Mouse (Mus musculus) hindbrain, embryonic 14.5 days (tissue): ENCODE measurements at regions not wholly inside any gene's neighbourhood (a gene's known extent, or its start where the extent isn't known, plus 50 kb on each side); places are given as distances from the start of the nearest gene placed in this dataset.

Experiments used
- ATAC-seq: fragments of 200-750 bp; cut with Nextera tagmentation; 2 replicates; pipeline ENCODE4 v1.8.0; 2017; ENCODE audit warnings: moderate number of reproducible peaks, mild to moderate bottlenecking, moderate TSS enrichment, moderate library complexity; ENCODE audit not compliant: low FRiP score
- DNase-seq: peaks from one replicate; pipeline ENCODE4 v3.0.0-alpha.2; 2015; ENCODE audit warnings: low spot score
- H3K27ac ChIP-seq: fragments of 300-500 bp; sonication (generic); 2 replicates; pipeline ENCODE4 v1.5.1; 2014; ENCODE audit warnings: mild to moderate bottlenecking, moderate library complexity
- H3K27me3 ChIP-seq: fragments of 300-500 bp; sonication (generic); 2 replicates; pipeline ENCODE4 v1.6.1; 2014; ENCODE audit warnings: mild to moderate bottlenecking, low read length, mixed read lengths; ENCODE audit not compliant: control insufficient read depth, insufficient read depth
- H3K36me3 ChIP-seq: fragments of 300-500 bp; sonication (generic); replicated peaks from 2 replicates; pipeline ENCODE4 v1.6.1; 2014; ENCODE audit not compliant: control insufficient read depth, insufficient read depth
- H3K4me1 ChIP-seq: fragments of 300-500 bp; sonication (generic); replicated peaks from 2 replicates; pipeline ENCODE4 v1.6.1; 2014; ENCODE audit warnings: antibody characterized with exemption, low read length, mixed read lengths; ENCODE audit not compliant: control insufficient read depth, insufficient read depth
- H3K4me2 ChIP-seq: fragments of 300-500 bp; sonication (generic); replicated peaks from 2 replicates; pipeline ENCODE4 v1.6.1; 2014; ENCODE audit warnings: mild to moderate bottlenecking, moderate library complexity
- H3K4me3 ChIP-seq: fragments of 300-500 bp; sonication (generic); replicated peaks from 2 replicates; pipeline ENCODE4 v1.5.1; 2014; ENCODE audit warnings: mild to moderate bottlenecking, low read length
- H3K9ac ChIP-seq: fragments of 300-500 bp; sonication (generic); 2 replicates; pipeline ENCODE4 v1.6.1; 2014
- H3K9me3 ChIP-seq: fragments of 300-500 bp; sonication (generic); 2 replicates; pipeline ENCODE4 v1.6.1; 2016; ENCODE audit warnings: low read length; ENCODE audit not compliant: control insufficient read depth
- WGBS: fragments of 180-500 bp; shearing (Covaris S2); extraction: QIAGEN DNeasy Blood & Tissue Kit; methylation state at CpG from one replicate; pipeline ENCODE4 v1.1.7; 2014; 5-methylcytosine and 5-hydroxymethylcytosine counted together

- Histone ChIP-seq H3K36me3 (no peaks in the 10 kb centered on the region), H3K9me3 (no peaks in the 10 kb centered on the region)
Measured at GRCm38 (mm10) chr1:174999265-175000200, 77.9 kb upstream of the Grem2 start.

GRCm38 (mm10) chr1:174992520-174992919 is 70.9 kb upstream of the Grem2 start:
- Histone ChIP-seq H3K27me3 (no peaks in the 10 kb centered on the region), H3K4me2 (no peak overlapping the region), H3K4me1 (no peaks in the 10 kb centered on the region), H3K9ac (no peak overlapping the region), H3K36me3 (no peaks in the 10 kb centered on the region), H3K4me3 (no peak overlapping the region), H3K9me3 (no peaks in the 10 kb centered on the region), H3K27ac (no peak overlapping the region)
- 89% methylated on average over 4 of the region's 4 CpGs for WGBS
- ATAC-seq (no peak), DNase-seq (no peak)

More at GRCm38 (mm10) chr1:174999265-175000200, 77.9 kb upstream of the Grem2 start:
- Histone ChIP-seq H3K4me2 (no peak overlapping the region), H3K27me3 (no peaks in the 10 kb centered on the region), H3K9ac (no peak overlapping the region), H3K27ac (no peak overlapping the region), H3K4me3 (no peak overlapping the region), H3K4me1 (no peaks in the 10 kb centered on the region)
- DNase-seq = peak; percentile 70
- 78% methylated on average over 8 of the region's 8 CpGs for WGBS
- ATAC-seq = peak; percentile 82; the same call in 1 of the 2 replicates

- no peak for DNase-seq
- H3K9me3 ChIP-seq = no peaks in the 10 kb centered on the region
- 85% methylated on average over 5 of the region's 5 CpGs for WGBS
- no peak for ATAC-seq
- H3K4me2 ChIP-seq = no peak overlapping the region
- no peaks in the 10 kb centered on the region for H3K4me1 ChIP-seq
- no peaks in the 10 kb centered on the region for H3K36me3 ChIP-seq
- no peak overlapping the region for H3K27ac ChIP-seq
- H3K4me3 ChIP-seq = no peak overlapping the region
- no peaks in the 10 kb centered on the region for H3K27me3 ChIP-seq
- no peak overlapping the region for H3K9ac ChIP-seq
Measured at GRCm38 (mm10) chr1:174988590-174988989, 67.0 kb upstream of the Grem2 start.

GRCm38 (mm10) chr1:174971895-174972294 is 50.3 kb upstream of the Grem2 start:
- 73% methylated on average over 6 of the region's 6 CpGs for WGBS
- Histone ChIP-seq H3K9ac (no peak overlapping the region), H3K4me3 (no peak overlapping the region), H3K4me1 (no peaks in the 10 kb centered on the region), H3K27ac (no peak overlapping the region), H3K9me3 (no peaks in the 10 kb centered on the region), H3K4me2 (no peak overlapping the region), H3K27me3 (no peaks in the 10 kb centered on the region), H3K36me3 (no peaks in the 10 kb centered on the region)
- ATAC-seq = 0 out of 2 replicates have a peak, but pooled peaks have one; percentile 40
- DNase-seq = no peak
